Mouse (Mus musculus): ENCODE measurements around the gene Prss30. TPM values are rescaled to one million over a fixed set of nuclear protein-coding genes. Genes with fewer than 3 reads are reported as not detected.

Gene Prss30
- polyA plus RNA-seq, 1 experiment = 4.4 TPM

Other genes starting within 250 kb of the Prss30 start
- gene Paqr4, start 239.7 kb downstream of the Prss30 start, polyA plus RNA-seq (2012; rRNA removed) = 47.2 and 49.8 TPM in 2 replicates
- gene Kremen2, start 234.7 kb downstream of the Prss30 start, polyA plus RNA-seq (2012; rRNA removed) = 0.38 and 0.52 TPM in 2 replicates
- gene Flywch1, start 209.0 kb downstream of the Prss30 start, polyA plus RNA-seq (2012; rRNA removed) = 208 and 231 TPM in 2 replicates
- 38.8 and 41.8 TPM in 2 replicates for gene Flywch2, start 194.5 kb downstream of the Prss30 start, polyA plus RNA-seq (2012; rRNA removed)
- 732 and 866 TPM in 2 replicates for gene Srrm2, start 190.0 kb downstream of the Prss30 start, polyA plus RNA-seq (2012; rRNA removed)
- 610 and 742 TPM in 2 replicates for gene Elob, start 151.4 kb downstream of the Prss30 start, polyA plus RNA-seq (2012; rRNA removed)
- gene Prss33, start 144.5 kb downstream of the Prss30 start, polyA plus RNA-seq (2012; rRNA removed) = 0.16 and 1.0 TPM in 2 replicates
- gene Prss32, start 136.7 kb downstream of the Prss30 start, polyA plus RNA-seq (2012; rRNA removed) = 0.06 and 0.10 TPM in 2 replicates
- 0.10 and 0.15 TPM in 2 replicates for gene Prss41, start 136.4 kb downstream of the Prss30 start, polyA plus RNA-seq (2012; rRNA removed)
- not detected in 2 replicates for gene Prss21, start 112.5 kb downstream of the Prss30 start, polyA plus RNA-seq (2012; rRNA removed)
- gene Dcpp1, start 99.7 kb downstream of the Prss30 start, polyA plus RNA-seq (2012; rRNA removed) = not detected in 2 replicates
- not detected in 2 replicates for gene Dcpp2, start 99.7 kb downstream of the Prss30 start, polyA plus RNA-seq (2012; rRNA removed)
- gene Dcpp3, start 63.1 kb downstream of the Prss30 start, polyA plus RNA-seq (2012; rRNA removed) = not detected in 2 replicates
- not detected in 2 replicates for gene Sbp, start 38.9 kb downstream of the Prss30 start, polyA plus RNA-seq (2012; rRNA removed)
- not detected in 2 replicates for gene Sbpl, start 25.3 kb downstream of the Prss30 start, polyA plus RNA-seq (2012; rRNA removed)
- 1.4 and 1.8 TPM in 2 replicates for gene Prss22, start 17.5 kb upstream of the Prss30 start, polyA plus RNA-seq (2012; rRNA removed)
- gene Prss27, start 57.6 kb upstream of the Prss30 start, polyA plus RNA-seq (2012; rRNA removed) = not detected in 2 replicates
- gene Kctd5, start 92.9 kb upstream of the Prss30 start, polyA plus RNA-seq (2012; rRNA removed) = 29.0 and 29.8 TPM in 2 replicates
- 40.4 and 40.9 TPM in 2 replicates for gene Pdpk1, start 170.4 kb upstream of the Prss30 start, polyA plus RNA-seq (2012; rRNA removed)
- 38.9 and 39.1 TPM in 2 replicates for gene Amdhd2, start 183.2 kb upstream of the Prss30 start, polyA plus RNA-seq (2012; rRNA removed)
- 2,732 and 2,987 TPM in 2 replicates for gene Atp6v0c, start 189.1 kb upstream of the Prss30 start, polyA plus RNA-seq (2012; rRNA removed)
- 48.3 and 56.9 TPM in 2 replicates for gene Tbc1d24, start 225.0 kb upstream of the Prss30 start, polyA plus RNA-seq (2012; rRNA removed)
- gene Ntn3, start 229.0 kb upstream of the Prss30 start, polyA plus RNA-seq (2012; rRNA removed) = 7.4 and 9.1 TPM in 2 replicates
- gene Tedc2, start 240.3 kb upstream of the Prss30 start, polyA plus RNA-seq (2012; rRNA removed) = 18.6 and 19.1 TPM in 2 replicates

Data from frontal cortex, adult 2 months (tissue).